Mouse (Mus musculus) heart, embryonic 14.5 days (tissue): Measurements from ENCODE around the gene Ddx39b. TPM values are rescaled to one million over a fixed set of nuclear protein-coding genes. Genes with fewer than 3 reads are reported as not detected.
A peak's percentile ranks its signal among the peaks of the same experiment; 100 is the strongest.

ENCODE experiments used
- ATAC-seq: fragments of 200-750 bp; cut with Nextera tagmentation; 2 replicates; pipeline ENCODE4 v1.8.0; 2017; ENCODE audit warnings: low read depth, moderate TSS enrichment; ENCODE audit not compliant: insufficient number of reproducible peaks, insufficient read depth, low FRiP score
- H3K27ac ChIP-seq, 2 experiments: fragments of 200-500 bp in 1 of 2; fragments of 300-500 bp in 1 of 2; sonication (generic) in 1 of 2; replicated peaks in 1 of 2; 2 replicates each; pipeline ENCODE4 v1.5.1; 2012 to 2014; ENCODE audit warnings: low read depth in 2 of 2, low read length in 2 of 2, control low read depth in 1 of 2, mild to moderate bottlenecking in 1 of 2, mixed read lengths in 1 of 2; ENCODE audit not compliant: control insufficient read depth in 1 of 2, insufficient read depth in 1 of 2
- H3K27me3 ChIP-seq: fragments of 300-500 bp; sonication (generic); 2 replicates; pipeline ENCODE4 v1.6.1; 2014; ENCODE audit warnings: mild to moderate bottlenecking, low read length, control low read depth; ENCODE audit not compliant: control insufficient read depth, insufficient read depth
- H3K36me3 ChIP-seq: fragments of 300-500 bp; sonication (generic); 2 replicates; pipeline ENCODE4 v1.6.1; 2014; ENCODE audit warnings: mild to moderate bottlenecking, control low read depth, low read length, mixed read lengths; ENCODE audit not compliant: control insufficient read depth, insufficient read depth
- H3K4me1 ChIP-seq, 2 experiments: fragments of 200-500 bp in 1 of 2; fragments of 300-500 bp in 1 of 2; sonication (generic) in 1 of 2; 2 replicates each; pipeline ENCODE4 v1.6.1; 2012 to 2014; ENCODE audit warnings: low read length in 2 of 2, control low read depth in 1 of 2, mixed read lengths in 1 of 2; ENCODE audit not compliant: control insufficient read depth in 2 of 2, insufficient read depth in 2 of 2
- H3K4me2 ChIP-seq: fragments of 300-500 bp; sonication (generic); 2 replicates; pipeline ENCODE4 v1.6.1; 2014; ENCODE audit warnings: mild to moderate bottlenecking, low read length
- H3K4me3 ChIP-seq, 2 experiments: fragments of 200-500 bp in 1 of 2; fragments of 300-500 bp in 1 of 2; sonication (generic) in 1 of 2; 2 replicates each; pipeline ENCODE4 v1.5.1; 2012 to 2014; ENCODE audit warnings: low read length in 2 of 2, mild to moderate bottlenecking in 2 of 2, control low read depth in 1 of 2, low read depth in 1 of 2, moderate library complexity in 1 of 2; ENCODE audit not compliant: control insufficient read depth in 1 of 2, insufficient read depth in 1 of 2
- H3K9ac ChIP-seq: fragments of 300-500 bp; sonication (generic); 2 replicates; pipeline ENCODE4 v1.6.1; 2014; ENCODE audit warnings: mild to moderate bottlenecking, low read length
- H3K9me3 ChIP-seq: fragments of 300-500 bp; sonication (generic); 2 replicates; pipeline ENCODE4 v1.6.1; 2016; ENCODE audit warnings: low read length, control low read depth; ENCODE audit not compliant: control insufficient read depth
- WGBS: fragments of 180-500 bp; shearing (Covaris S2); extraction: QIAGEN DNeasy Blood & Tissue Kit; methylation state at CpG from one replicate; pipeline ENCODE4 v1.1.7; 2014; 5-methylcytosine and 5-hydroxymethylcytosine counted together
- polyA plus RNA-seq: library from polyadenylated mRNA; unstranded; fragments of >200 nt; fragmentation: Nextera tagmentation; extraction: Ambion mirVana; gene quantifications from 2 replicates; pipeline ENCODE4 v1.2.1, GENCODE M21; 2014

Ddx39b gene
- polyA plus RNA-seq: 237 and 246 TPM in 2 replicates

- H3K27me3 ChIP-seq: no peaks in the 10 kb centered on the region
- ATAC-seq: peak; percentile 86
- whole genome bisulfite sequencing: under 1% methylated on average over 57 of the region's 69 CpGs
These were observed at the start of gene Ddx39b for GRCm38 (mm10) chr17:35241305-35242014. Gene Ddx39b (plus strand): TSS chr17:35241746.

DNA sequence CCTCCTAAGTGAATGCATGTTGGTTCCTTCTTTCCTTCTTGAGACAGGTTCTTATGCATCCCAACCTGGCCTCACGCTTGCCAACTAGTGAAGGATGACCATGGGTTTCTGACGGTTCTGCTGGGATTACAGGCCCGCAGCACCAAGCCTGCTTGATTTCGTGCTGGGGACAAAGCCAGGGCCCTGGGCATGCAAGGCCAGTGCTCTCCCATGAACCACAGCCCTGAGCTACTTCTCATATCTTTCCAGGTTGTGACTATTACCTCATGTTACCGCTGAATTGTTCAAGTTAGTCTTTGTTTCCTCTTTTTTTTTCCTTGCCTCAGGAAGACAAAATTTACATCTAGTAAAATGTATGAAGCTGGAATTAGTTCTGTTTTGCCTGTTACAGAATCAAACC is 48.6 kb upstream of the Ddx39b start:
- Histone ChIP-seq H3K4me1 (peaks cover 5 to 11% of the 10 kb centered on the region in 2 experiments; a peak in 3 of 4 replicates), H3K36me3 (no peaks in the 10 kb centered on the region), H3K9ac (no peak overlapping the region), H3K4me3 (no peak overlapping the region), H3K4me2 (no peak overlapping the region), H3K27me3 (peaks cover 39% of the 10 kb centered on the region), H3K9me3 (no peaks in the 10 kb centered on the region), H3K27ac (no peak overlapping the region)
- WGBS: 75% methylated on average over 5 of the region's 5 CpGs
- no peak for ATAC-seq

More at GRCm38 (mm10) chr17:35241305-35242014, at the start of gene Ddx39b:
- H3K9ac ChIP-seq: peak within 1 kb of the TSS; percentile 100
- peaks cover 48% of the 10 kb centered on the region for H3K36me3 ChIP-seq
- no peaks in the 10 kb centered on the region for H3K9me3 ChIP-seq
- peak within 1 kb of the TSS; percentile 98 to 99 for H3K27ac ChIP-seq
- peak within 1 kb of the TSS; percentile 88 for H3K4me2 ChIP-seq
- peak within 1 kb of the TSS; percentile 95 for H3K4me3 ChIP-seq
- peaks cover 17 to 46% of the 10 kb centered on the region in 2 experiments for H3K4me1 ChIP-seq

DNA sequence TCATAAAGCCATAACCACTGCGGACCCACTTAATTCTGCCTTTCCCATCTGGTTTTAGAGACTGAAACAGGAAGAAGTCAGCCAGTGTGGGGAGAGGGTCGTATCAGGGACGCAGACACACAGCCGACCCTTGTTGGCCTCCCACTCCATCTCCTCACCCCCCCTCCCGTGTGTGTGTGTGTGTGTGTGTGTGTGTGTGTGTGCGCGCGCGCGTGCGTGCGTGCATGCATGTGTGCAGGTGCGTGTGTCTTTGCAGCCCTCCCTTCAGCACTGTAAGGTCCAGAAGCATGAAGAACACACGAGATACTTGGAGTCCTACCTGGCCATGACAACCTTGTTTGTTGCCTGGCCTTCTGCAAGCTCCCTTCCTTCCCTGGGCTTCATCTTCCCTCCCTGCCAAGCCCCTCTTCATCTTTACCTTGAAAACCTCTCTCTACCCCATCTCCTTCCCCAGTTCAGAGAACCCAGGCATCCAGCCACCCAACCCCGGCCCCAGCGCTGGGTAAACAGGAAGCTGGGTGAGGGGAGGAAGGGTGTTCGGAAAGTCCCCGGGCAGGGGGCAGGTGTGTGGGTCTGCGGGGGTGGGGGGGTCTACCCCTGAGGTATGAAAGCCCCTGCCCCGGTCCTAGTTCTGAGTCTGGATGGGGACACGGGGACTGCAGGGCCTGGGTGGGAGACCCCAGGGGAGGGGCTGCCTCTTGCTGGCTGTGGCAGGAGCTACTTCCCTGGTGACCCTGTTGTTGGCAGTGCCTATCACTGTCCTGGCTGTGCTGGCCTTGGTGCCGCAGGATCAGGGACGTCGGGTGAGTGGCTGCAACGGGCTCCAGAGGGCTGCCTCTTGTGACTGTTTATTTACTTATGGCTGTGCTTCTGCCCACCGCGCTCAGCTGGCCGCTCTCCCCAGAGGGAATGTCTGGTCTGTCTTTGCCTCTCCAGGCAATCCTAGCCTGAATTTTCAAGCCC is 47.4 kb upstream of the Ddx39b start, which contains the start of gene Ltb:
Ltb (plus strand) TSS at position 559 of the 963 bp plus-strand sequence.
- no peak for ATAC-seq
- peaks cover 49% of the 10 kb centered on the region for H3K27me3 ChIP-seq

GRCm38 (mm10) chr17:35194844-35195630 is 46.5 kb upstream of the Ddx39b start:
- Histone ChIP-seq H3K4me1 (peaks cover 5 to 11% of the 10 kb centered on the region in 2 experiments; a peak in 3 of 4 replicates), H3K27me3 (peaks cover 57% of the 10 kb centered on the region), H3K9ac (peak overlapping the region; percentile 65), H3K36me3 (no peaks in the 10 kb centered on the region), H3K9me3 (no peaks in the 10 kb centered on the region), H3K4me3 (peak overlapping the region; percentile 35 to 45), H3K27ac (no peak overlapping the region), H3K4me2 (peak overlapping the region; percentile 84)
- no peak for ATAC-seq
- WGBS: 28% methylated on average over 19 of the region's 19 CpGs

More for the DNA sequence above, 47.4 kb upstream of the Ddx39b start, which contains the start of gene Ltb:
- 51% methylated on average over 28 of the region's 28 CpGs for WGBS
- H3K4me1 ChIP-seq: peaks cover 5 to 11% of the 10 kb centered on the region in 2 experiments; a peak in 3 of 4 replicates
- H3K4me2 ChIP-seq: peak within 1 kb of the TSS; percentile 84
- H3K4me3 ChIP-seq: peak within 1 kb of the TSS in 1 of 2 experiments; percentile 45; a peak in 2 of 4 replicates
- no peak within 1 kb of the TSS; the same call in 1 of the 2 replicates for H3K9ac ChIP-seq
- H3K36me3 ChIP-seq: no peaks in the 10 kb centered on the region
- H3K9me3 ChIP-seq: no peaks in the 10 kb centered on the region
- no peak within 1 kb of the TSS for H3K27ac ChIP-seq

DNA sequence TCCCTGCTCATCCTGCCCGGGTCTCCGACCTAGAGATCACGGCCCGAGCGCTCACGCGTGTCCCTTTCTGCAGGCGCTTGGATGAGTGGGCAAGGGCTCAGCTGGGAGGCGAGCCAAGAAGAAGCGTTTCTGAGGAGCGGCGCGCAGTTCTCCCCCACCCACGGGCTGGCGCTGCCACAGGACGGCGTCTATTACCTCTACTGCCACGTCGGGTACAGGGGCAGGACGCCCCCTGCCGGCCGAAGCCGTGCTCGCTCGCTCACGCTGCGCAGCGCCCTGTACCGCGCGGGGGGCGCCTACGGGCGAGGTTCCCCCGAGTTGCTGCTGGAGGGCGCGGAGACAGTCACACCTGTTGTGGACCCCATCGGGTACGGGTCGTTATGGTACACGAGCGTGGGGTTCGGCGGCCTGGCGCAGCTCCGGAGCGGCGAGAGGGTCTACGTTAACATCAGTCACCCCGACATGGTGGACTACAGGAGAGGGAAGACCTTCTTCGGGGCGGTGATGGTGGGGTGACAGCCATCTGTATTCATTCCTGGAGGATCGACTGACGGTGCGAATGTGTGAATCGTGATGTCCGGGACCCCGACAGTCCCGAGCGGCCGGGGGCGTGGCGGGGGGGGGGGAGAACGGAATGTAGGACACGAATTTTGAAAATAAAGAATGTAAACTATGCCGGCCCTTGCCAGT is 45.8 kb upstream of the Ddx39b start:
- WGBS: 2% methylated on average over 66 of the region's 66 CpGs
- peak; percentile 41; the same call in 1 of the 2 replicates for ATAC-seq
- no peak overlapping the region for H3K27ac ChIP-seq
- H3K9me3 ChIP-seq: no peaks in the 10 kb centered on the region
- peak overlapping the region; percentile 84 for H3K4me2 ChIP-seq
- peak overlapping the region; percentile 65 for H3K9ac ChIP-seq
- H3K36me3 ChIP-seq: no peaks in the 10 kb centered on the region
- peak overlapping the region; percentile 35 to 45 for H3K4me3 ChIP-seq
- peaks cover 64% of the 10 kb centered on the region for H3K27me3 ChIP-seq
- peaks cover 5 to 11% of the 10 kb centered on the region in 2 experiments; a peak in 3 of 4 replicates for H3K4me1 ChIP-seq

- Histone ChIP-seq H3K9me3 (no peaks in the 10 kb centered on the region), H3K4me2 (peak overlapping the region; percentile 84), H3K27ac (no peak overlapping the region), H3K27me3 (peaks cover 69% of the 10 kb centered on the region), H3K9ac (peak overlapping the region; percentile 65; the same call in 1 of the 2 replicates), H3K4me1 (peaks cover 5 to 11% of the 10 kb centered on the region in 2 experiments; a peak in 3 of 4 replicates), H3K4me3 (peak overlapping the region; percentile 35 to 45), H3K36me3 (no peaks in the 10 kb centered on the region)
- 22% methylated on average over 9 of the region's 9 CpGs for WGBS
- no peak for ATAC-seq
These were observed 45.3 kb upstream of the Ddx39b start for GRCm38 (mm10) chr17:35196321-35196641.
